Mouse (Mus musculus): Measurements from ENCODE around the gene Pnrc1. TPM values are rescaled to one million over a fixed set of nuclear protein-coding genes. Genes with fewer than 3 reads are reported as not detected.

Gene Pnrc1
- polyA plus RNA-seq, 2 experiments: 61.4 to 121 TPM

- TF ChIP-seq POLR2A (IDR thresholded peaks at IDR 0.05; ENCODE audit: borderline replicate concordance, extremely low read depth, insufficient read depth, insufficient read length): no peak
- H3K36me3 ChIP-seq (ENCODE audit: control insufficient read depth, insufficient read depth, low read length): peaks cover 36% of the 10 kb centered on the region
- no peak overlapping the region for H3K4me2 ChIP-seq (replicated peaks; ENCODE audit: low read depth, low read length, severe bottlenecking)
- no peak overlapping the region for H3K27ac ChIP-seq (replicated peaks; ENCODE audit: low read depth, low read length)
- H3K9me3 ChIP-seq (ENCODE audit: control insufficient read depth, low read length): no peaks in the 10 kb centered on the region
- no peaks in the 10 kb centered on the region for H3K27me3 ChIP-seq (ENCODE audit: control insufficient read depth, insufficient read depth, low read length)
- peaks cover 12% of the 10 kb centered on the region for H3K4me1 ChIP-seq (ENCODE audit: control insufficient read depth, insufficient read depth, low read length)
- WGBS: 92% methylated on average over 4 of the region's 4 CpGs
- DNase-seq (ENCODE audit: low spot score): no peak
- no peak overlapping the region for H3K9ac ChIP-seq (ENCODE audit: low read depth, low read length, severe bottlenecking)
- no peak for ATAC-seq (ENCODE audit: low FRiP score, low read depth)
- H3K4me3 ChIP-seq (replicated peaks; ENCODE audit: low read length): no peak overlapping the region
Observed at GRCm38 (mm10) chr4:33243921-33244320, 46.0 kb downstream of the Pnrc1 start.

DNA sequence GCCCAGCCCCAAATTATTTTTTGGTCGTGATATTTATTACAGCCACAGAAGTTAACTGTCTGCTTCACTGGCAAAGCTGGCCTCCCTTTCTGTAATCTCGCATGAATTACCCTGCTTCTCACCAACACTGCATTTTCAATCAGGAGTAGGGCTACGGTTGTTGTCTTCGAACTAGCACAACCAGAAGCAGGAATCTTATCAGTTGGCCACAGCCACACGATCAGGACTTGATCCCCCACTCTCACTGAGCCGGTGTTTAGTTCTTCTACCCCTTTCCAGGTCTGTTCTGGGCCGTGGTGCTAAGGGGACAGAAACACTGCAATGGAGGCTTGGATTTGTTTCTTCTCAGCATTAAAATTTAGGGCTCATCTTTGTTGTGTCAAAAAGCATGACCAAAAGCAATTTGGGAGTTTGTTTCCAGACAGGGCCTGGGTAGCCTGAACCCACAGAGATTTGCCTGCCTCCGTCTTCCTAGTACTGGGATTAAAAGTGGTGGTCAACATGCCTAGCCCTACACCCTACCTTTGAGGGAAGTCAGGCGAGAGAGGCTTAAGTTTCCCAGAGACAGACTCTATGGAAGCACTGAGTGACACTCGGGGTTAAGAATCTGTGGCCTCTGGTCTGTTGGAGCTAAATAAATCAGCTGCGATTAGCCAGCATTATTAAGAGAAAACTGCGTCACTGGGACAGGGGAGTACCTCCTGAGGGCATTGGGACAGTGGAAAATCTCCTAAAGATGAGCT lies 46.8 kb downstream of the Pnrc1 start:
- no peak overlapping the region for H3K27ac ChIP-seq (replicated peaks; ENCODE audit: low read depth, low read length)

GRCm38 (mm10) chr4:33242536-33242935 lies 47.4 kb downstream of the Pnrc1 start:
- Histone ChIP-seq H3K36me3 (ENCODE audit: control insufficient read depth, insufficient read depth, low read length) (peaks cover 36% of the 10 kb centered on the region), H3K4me1 (ENCODE audit: control insufficient read depth, insufficient read depth, low read length) (peaks cover 11% of the 10 kb centered on the region), H3K4me3 (replicated peaks; ENCODE audit: low read length) (no peak overlapping the region), H3K27ac (replicated peaks; ENCODE audit: low read depth, low read length) (no peak overlapping the region), H3K27me3 (ENCODE audit: control insufficient read depth, insufficient read depth, low read length) (no peaks in the 10 kb centered on the region), H3K9me3 (ENCODE audit: control insufficient read depth, low read length) (no peaks in the 10 kb centered on the region), H3K4me2 (replicated peaks; ENCODE audit: low read depth, low read length, severe bottlenecking) (no peak overlapping the region), H3K9ac (ENCODE audit: low read depth, low read length, severe bottlenecking) (no peak overlapping the region)
- 73% methylated on average over 5 of the region's 5 CpGs for WGBS
- ATAC-seq (ENCODE audit: low FRiP score, low read depth) (no peak), DNase-seq (ENCODE audit: low spot score) (peak; percentile 16)
- TF ChIP-seq POLR2A (IDR thresholded peaks at IDR 0.05; ENCODE audit: borderline replicate concordance, extremely low read depth, insufficient read depth, insufficient read length): no peak

More for the DNA sequence above, 46.8 kb downstream of the Pnrc1 start:
- Histone ChIP-seq H3K4me2 (replicated peaks; ENCODE audit: low read depth, low read length, severe bottlenecking) (no peak overlapping the region), H3K4me3 (replicated peaks; ENCODE audit: low read length) (no peak overlapping the region), H3K36me3 (ENCODE audit: control insufficient read depth, insufficient read depth, low read length) (peaks cover 36% of the 10 kb centered on the region), H3K9ac (ENCODE audit: low read depth, low read length, severe bottlenecking) (no peak overlapping the region), H3K9me3 (ENCODE audit: control insufficient read depth, low read length) (no peaks in the 10 kb centered on the region), H3K4me1 (ENCODE audit: control insufficient read depth, insufficient read depth, low read length) (peaks cover 11% of the 10 kb centered on the region), H3K27me3 (ENCODE audit: control insufficient read depth, insufficient read depth, low read length) (no peaks in the 10 kb centered on the region)
- TF ChIP-seq POLR2A (IDR thresholded peaks at IDR 0.05; ENCODE audit: borderline replicate concordance, extremely low read depth, insufficient read depth, insufficient read length): no peak
- 81% methylated on average over 12 of the region's 12 CpGs for WGBS
- no peak for ATAC-seq (ENCODE audit: low FRiP score, low read depth)
- DNase-seq (ENCODE audit: low spot score): no peak

- ATAC-seq (ENCODE audit: low FRiP score, low read depth) (no peak), DNase-seq (ENCODE audit: low spot score) (no peak)
- TF ChIP-seq POLR2A (IDR thresholded peaks at IDR 0.05; ENCODE audit: borderline replicate concordance, extremely low read depth, insufficient read depth, insufficient read length): no peak
- Histone ChIP-seq H3K4me1 (ENCODE audit: control insufficient read depth, insufficient read depth, low read length) (no peaks in the 10 kb centered on the region), H3K9ac (ENCODE audit: low read depth, low read length, severe bottlenecking) (no peak overlapping the region), H3K4me3 (replicated peaks; ENCODE audit: low read length) (no peak overlapping the region), H3K4me2 (replicated peaks; ENCODE audit: low read depth, low read length, severe bottlenecking) (no peak overlapping the region), H3K27ac (replicated peaks; ENCODE audit: low read depth, low read length) (no peak overlapping the region), H3K9me3 (ENCODE audit: control insufficient read depth, low read length) (no peaks in the 10 kb centered on the region), H3K36me3 (ENCODE audit: control insufficient read depth, insufficient read depth, low read length) (peaks cover 11% of the 10 kb centered on the region), H3K27me3 (ENCODE audit: control insufficient read depth, insufficient read depth, low read length) (no peaks in the 10 kb centered on the region)
- 86% methylated on average over 18 of the region's 18 CpGs for WGBS
Observed at GRCm38 (mm10) chr4:33230881-33231280, 59.1 kb downstream of the Pnrc1 start.

- no peak overlapping the region for H3K4me2 ChIP-seq (replicated peaks; ENCODE audit: low read depth, low read length, severe bottlenecking)
- no peak overlapping the region for H3K4me3 ChIP-seq (replicated peaks; ENCODE audit: low read length)
- H3K27ac ChIP-seq (replicated peaks; ENCODE audit: low read depth, low read length): no peak overlapping the region
- H3K36me3 ChIP-seq (ENCODE audit: control insufficient read depth, insufficient read depth, low read length): peaks cover 11% of the 10 kb centered on the region
- DNase-seq (ENCODE audit: low spot score) (no peak), ATAC-seq (ENCODE audit: low FRiP score, low read depth) (no peak)
- peaks cover 1% of the 10 kb centered on the region; the same call in 1 of the 2 replicates for H3K4me1 ChIP-seq (ENCODE audit: control insufficient read depth, insufficient read depth, low read length)
- H3K9me3 ChIP-seq (ENCODE audit: control insufficient read depth, low read length): no peaks in the 10 kb centered on the region
- TF ChIP-seq POLR2A (IDR thresholded peaks at IDR 0.05; ENCODE audit: borderline replicate concordance, extremely low read depth, insufficient read depth, insufficient read length): no peak
- no peak overlapping the region for H3K9ac ChIP-seq (ENCODE audit: low read depth, low read length, severe bottlenecking)
- 69% methylated on average over 4 of the region's 4 CpGs for WGBS
- H3K27me3 ChIP-seq (ENCODE audit: control insufficient read depth, insufficient read depth, low read length): no peaks in the 10 kb centered on the region
Observed at GRCm38 (mm10) chr4:33229639-33230038, 60.3 kb downstream of the Pnrc1 start.
